Mouse (Mus musculus) C2C12 (cell line): ENCODE results near the gene Bub3. TPM values are rescaled to one million over a fixed set of nuclear protein-coding genes. Genes with fewer than 3 reads are reported as not detected.

Experiments used
- H3K27me3 ChIP-seq: one replicate; pipeline ENCODE4 v1.6.1; 2011; ENCODE audit not compliant: control insufficient read depth, insufficient read depth, insufficient read length
- H3K36me3 ChIP-seq: one replicate; pipeline ENCODE4 v1.6.1; 2011; ENCODE audit not compliant: control insufficient read depth, insufficient read depth
- H3K4me3 ChIP-seq: one replicate; pipeline ENCODE4 v1.5.1; 2011; ENCODE audit warnings: mild to moderate bottlenecking, control low read depth; ENCODE audit not compliant: poor library complexity, insufficient read depth, severe bottlenecking
- H3K79me2 ChIP-seq: one replicate; pipeline ENCODE4 v1.6.1; 2011; ENCODE audit not compliant: control insufficient read depth, insufficient read depth
- H3K79me3 ChIP-seq: one replicate; pipeline ENCODE4 v1.6.1; 2011; ENCODE audit warnings: low read depth, control low read depth
- H3ac ChIP-seq: one replicate; pipeline ENCODE3; 2011; ENCODE audit warnings: low read depth; ENCODE audit not compliant: control insufficient read depth, insufficient read length
- CEBPB ChIP-seq: IDR thresholded peaks from one replicate; pipeline ENCODE4 v1.6.1; 2011; ENCODE audit warnings: low read depth, mild to moderate bottlenecking, control low read depth, moderate library complexity
- CTCF ChIP-seq: IDR thresholded peaks from one replicate; pipeline ENCODE4 v1.5.1; 2011; ENCODE audit not compliant: control insufficient read depth, insufficient read depth, insufficient read length
- FOSL1 ChIP-seq: IDR thresholded peaks from one replicate; pipeline ENCODE4 v1.8.0; 2011; ENCODE audit warnings: mild to moderate bottlenecking, low read length; ENCODE audit not compliant: poor library complexity, insufficient read depth, severe bottlenecking
- MAX ChIP-seq: IDR thresholded peaks from one replicate; pipeline ENCODE4 v1.6.1; 2011; ENCODE audit warnings: mild to moderate bottlenecking, control low read depth
- MYOD1 ChIP-seq: IDR thresholded peaks from one replicate; pipeline ENCODE4 v1.6.1; 2011; ENCODE audit warnings: low read depth; ENCODE audit not compliant: control insufficient read depth, insufficient read length
- MYOG ChIP-seq: IDR thresholded peaks from one replicate; pipeline ENCODE4 v1.6.1; 2011; ENCODE audit not compliant: control insufficient read depth, insufficient read length; ENCODE audit errors: extremely low read depth
- USF1 ChIP-seq: IDR thresholded peaks from one replicate; pipeline ENCODE4 v1.6.1; 2011; ENCODE audit warnings: low read depth, mild to moderate bottlenecking, control low read depth, moderate library complexity
- polyA plus RNA-seq: library from polyadenylated mRNA; unstranded; fragments of >200 nt; fragmentation: generic; extraction: Trizol; gene quantifications from one replicate; pipeline ENCODE4 v1.2.1, GENCODE M21; 2012; ENCODE audit warnings: missing spikeins

Gene Bub3
- polyA plus RNA-seq, 1 experiment, result 164 TPM

DNA sequence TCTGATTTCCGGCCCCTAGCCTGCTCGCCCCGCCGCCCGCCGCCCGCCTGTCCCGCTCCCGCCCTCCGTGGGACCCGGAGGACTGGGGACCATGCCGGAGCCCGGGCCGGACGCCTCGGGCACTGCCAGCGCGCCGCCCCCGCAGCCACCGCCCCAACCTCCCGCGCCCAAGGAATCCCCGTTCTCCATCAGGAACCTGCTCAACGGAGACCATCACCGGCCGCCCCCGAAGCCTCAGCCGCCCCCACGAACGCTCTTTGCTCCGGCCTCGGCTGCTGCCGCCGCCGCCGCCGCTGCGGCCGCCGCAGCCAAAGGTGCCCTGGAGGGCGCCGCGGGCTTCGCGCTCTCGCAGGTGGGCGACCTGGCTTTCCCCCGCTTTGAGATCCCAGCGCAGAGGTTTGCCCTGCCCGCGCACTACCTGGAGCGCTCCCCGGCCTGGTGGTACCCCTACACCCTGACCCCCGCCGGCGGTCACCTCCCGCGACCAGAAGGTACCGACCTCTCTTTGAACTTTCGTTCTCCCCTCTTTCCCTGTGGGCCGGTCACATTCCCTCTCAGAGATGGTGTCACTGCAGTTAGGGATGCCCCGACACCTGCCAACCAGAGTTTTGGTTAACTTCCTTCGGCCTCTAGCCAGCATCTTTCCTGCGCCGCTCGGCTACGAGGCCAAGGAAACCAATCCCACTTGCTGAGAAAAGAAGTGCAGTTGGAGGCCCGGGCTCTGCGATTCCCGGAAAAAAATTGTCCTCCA lies 17.0 kb upstream of the Bub3 start:
- Histone ChIP-seq H3K4me3 (no peak overlapping the region), H3K79me3 (no peaks in the 10 kb centered on the region), H3ac (no peak overlapping the region), H3K36me3 (no peaks in the 10 kb centered on the region), H3K27me3 (peaks cover 68% of the 10 kb centered on the region), H3K79me2 (no peaks in the 10 kb centered on the region)
- TF ChIP-seq MYOD1 (no peak), FOSL1 (no peak), USF1 (no peak), MAX (no peak), MYOG (no peak), CTCF (no peak), CEBPB (no peak)

GRCm38 (mm10) chr7:131543623-131544481 lies 16.2 kb upstream of the Bub3 start:
- Histone ChIP-seq H3K79me3 (no peaks in the 10 kb centered on the region), H3ac (no peak overlapping the region), H3K36me3 (no peaks in the 10 kb centered on the region), H3K27me3 (peaks cover 76% of the 10 kb centered on the region), H3K4me3 (no peak overlapping the region), H3K79me2 (no peaks in the 10 kb centered on the region)
- TF ChIP-seq CEBPB, result no peak
- TF ChIP-seq MYOD1, result no peak

DNA sequence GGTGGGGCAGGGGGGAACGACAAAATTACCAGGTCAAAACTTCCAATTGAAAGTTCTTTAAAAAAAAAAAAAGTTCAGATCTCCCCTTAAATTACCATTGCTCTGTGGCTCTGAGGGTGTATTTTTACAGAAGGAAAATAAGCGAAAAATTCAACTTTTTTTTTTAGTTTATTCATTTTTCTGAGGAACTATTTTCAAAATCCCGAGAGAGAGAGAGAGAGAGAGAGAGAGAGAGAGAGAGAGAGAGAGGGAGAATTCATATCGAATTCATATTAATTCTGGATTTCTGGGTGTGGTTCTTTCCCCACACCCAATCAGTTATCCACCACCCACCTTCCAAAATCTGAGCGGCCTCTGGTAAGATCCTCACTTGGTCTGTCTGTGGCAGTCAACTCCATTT lies 15.2 kb upstream of the Bub3 start:
- no peaks in the 10 kb centered on the region for H3K36me3 ChIP-seq
- TF ChIP-seq MYOG (no peak), MYOD1 (no peak), CTCF (no peak), CEBPB (no peak), FOSL1 (no peak), USF1 (no peak), MAX (no peak)
- no peak overlapping the region for H3ac ChIP-seq
- no peak overlapping the region for H3K4me3 ChIP-seq
- H3K27me3 ChIP-seq, result peaks cover 85% of the 10 kb centered on the region
- H3K79me2 ChIP-seq, result no peaks in the 10 kb centered on the region
- no peaks in the 10 kb centered on the region for H3K79me3 ChIP-seq

- no peak overlapping the region for H3ac ChIP-seq
Observed at GRCm38 (mm10) chr7:131545701-131546385, 14.2 kb upstream of the Bub3 start.

GRCm38 (mm10) chr7:131546423-131546822 lies 13.6 kb upstream of the Bub3 start:
- Histone ChIP-seq H3K4me3 (no peak overlapping the region), H3K27me3 (peaks cover 79% of the 10 kb centered on the region), H3ac (no peak overlapping the region), H3K36me3 (no peaks in the 10 kb centered on the region), H3K79me2 (no peaks in the 10 kb centered on the region), H3K79me3 (no peaks in the 10 kb centered on the region)
- TF ChIP-seq MYOD1, result no peak
- no peak for TF ChIP-seq MAX
- TF ChIP-seq FOSL1, result no peak
- TF ChIP-seq CTCF, result no peak
- TF ChIP-seq CEBPB, result no peak
- no peak for TF ChIP-seq USF1
- TF ChIP-seq MYOG, result no peak

More at GRCm38 (mm10) chr7:131545701-131546385, 14.2 kb upstream of the Bub3 start:
- Histone ChIP-seq H3K79me3 (no peaks in the 10 kb centered on the region), H3K79me2 (no peaks in the 10 kb centered on the region), H3K27me3 (peaks cover 81% of the 10 kb centered on the region), H3K36me3 (no peaks in the 10 kb centered on the region), H3K4me3 (no peak overlapping the region)
- TF ChIP-seq MYOG (no peak), MYOD1 (no peak), FOSL1 (no peak), CEBPB (no peak), MAX (no peak), CTCF (no peak), USF1 (no peak)
